Mouse (Mus musculus) bone marrow macrophage, adult 2 months (primary cell): ENCODE measurements around the gene Sohlh2.

Source experiments
- CTCF ChIP-seq: IDR thresholded peaks from 2 replicates; pipeline ENCODE4 v1.5.1; 2012; ENCODE audit warnings: low read depth, mild to moderate bottlenecking, low read length, moderate library complexity
- POLR2A ChIP-seq: IDR thresholded peaks from 2 replicates; pipeline ENCODE4 v1.6.1; 2012; ENCODE audit warnings: mild to moderate bottlenecking, low read depth, low read length, borderline replicate concordance

DNA sequence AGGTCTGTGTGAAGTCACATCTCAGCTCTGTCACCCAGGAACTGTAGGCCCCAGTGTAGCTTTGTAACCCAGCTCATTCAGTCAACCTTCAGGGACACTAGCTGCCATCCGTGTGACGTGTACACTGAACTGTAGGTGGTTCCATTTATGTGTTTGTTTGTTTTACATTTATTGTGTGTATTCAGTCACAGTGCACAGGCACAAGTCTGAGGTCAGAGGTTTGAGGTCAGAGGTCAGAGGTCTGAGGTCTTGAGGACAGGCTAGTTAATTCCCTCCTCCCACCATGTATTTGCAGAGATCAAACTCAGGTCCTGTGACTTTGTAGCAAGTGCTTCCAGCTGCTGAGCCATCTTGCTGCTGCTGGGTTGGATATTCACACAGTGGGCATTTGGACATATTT lies 40.4 kb upstream of the Sohlh2 start:
- TF ChIP-seq CTCF (no peak), POLR2A (no peak)
